Mouse (Mus musculus) layer of hippocampus, postnatal 14 days (tissue): ENCODE measurements around the gene Hmcn2. TPM values are rescaled to one million over a fixed set of nuclear protein-coding genes. Genes with fewer than 3 reads are reported as not detected.

ENCODE experiments used
- DNase-seq, 2 experiments: peaks; one replicate each; pipeline ENCODE4 v3.0.0; 2021 to 2022; ENCODE audit warnings: low spot score in 2 of 2, mixed read lengths in 1 of 2
- total RNA-seq, 2 experiments: library from RNA; stranded (reverse); gene quantifications; 2 replicates each; pipeline ENCODE4 v1.2.3; 2021

The Hmcn2 gene
- total RNA-seq, 2 experiments from 2014 or later: 0.30 to 0.69 TPM

DNA sequence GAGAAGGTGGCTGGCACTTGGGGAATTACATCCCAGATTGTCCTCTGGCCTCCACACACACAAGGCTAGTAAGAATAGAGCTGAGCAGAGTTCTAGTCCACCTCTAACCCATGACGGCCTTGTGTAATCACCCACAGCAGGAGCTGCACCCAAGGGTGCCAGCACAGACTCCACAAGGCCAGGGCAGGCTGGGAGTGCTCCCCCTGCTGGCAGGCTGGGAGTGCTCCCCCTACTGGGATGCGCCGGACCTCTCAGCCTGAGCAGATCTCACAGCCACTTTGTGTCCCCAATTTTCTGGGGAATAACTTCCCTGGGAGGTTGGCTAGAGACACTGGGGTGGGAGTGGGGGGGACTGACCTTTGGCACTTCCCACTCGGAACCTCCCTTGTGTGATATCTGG lies 68.7 kb downstream of the Hmcn2 start:
- DNase-seq: no peak

- no peak for DNase-seq
Observed at GRCm38 (mm10) chr2:31416968-31417367, 102.8 kb downstream of the Hmcn2 start.

- DNase-seq: no peak
Observed at GRCm38 (mm10) chr2:31418021-31418420, 103.8 kb downstream of the Hmcn2 start.

GRCm38 (mm10) chr2:31418571-31418970 lies 104.4 kb downstream of the Hmcn2 start:
- DNase-seq: no peak

DNA sequence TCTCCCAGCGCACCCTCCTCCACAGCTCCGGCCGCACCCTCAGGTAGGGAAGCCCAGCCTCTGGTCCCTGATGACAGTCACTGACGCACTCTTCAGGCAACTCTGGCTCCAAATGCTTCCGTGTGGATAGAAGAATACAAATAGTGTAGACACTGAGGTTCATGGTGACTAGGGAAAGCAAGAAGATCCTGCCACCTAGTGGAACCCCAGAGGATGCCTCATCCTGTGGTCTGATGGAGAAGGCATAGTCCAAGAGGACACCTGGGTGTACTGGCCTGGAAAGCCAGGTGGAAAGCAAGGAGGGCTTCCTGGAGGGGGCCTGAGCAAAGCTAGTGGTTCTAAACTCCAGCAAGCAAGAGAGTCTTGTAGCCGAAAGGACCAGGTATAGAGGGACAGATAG lies 106.7 kb downstream of the Hmcn2 start:
- peak in 1 of 2 experiments; percentile 15 for DNase-seq

DNA sequence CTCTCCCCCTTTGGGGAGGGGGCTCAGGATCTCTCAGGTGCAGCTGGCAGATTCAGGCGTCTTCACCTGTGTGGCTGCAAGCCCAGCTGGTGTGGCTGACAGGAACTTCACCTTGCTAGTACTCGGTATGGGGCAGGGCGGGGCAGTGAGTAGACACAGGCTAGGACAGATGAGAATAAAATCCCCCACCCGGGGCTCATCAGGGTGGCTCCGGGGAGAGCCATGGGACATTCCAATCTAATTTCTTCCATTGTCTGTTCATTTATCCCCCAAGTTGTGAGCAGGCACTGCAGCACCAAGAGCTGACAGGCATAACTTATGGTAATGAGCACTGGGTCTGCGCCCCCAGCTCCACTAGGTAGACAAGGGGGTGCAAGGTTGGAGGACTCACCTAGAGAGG lies 108.4 kb downstream of the Hmcn2 start:
- DNase-seq: no peak

DNA sequence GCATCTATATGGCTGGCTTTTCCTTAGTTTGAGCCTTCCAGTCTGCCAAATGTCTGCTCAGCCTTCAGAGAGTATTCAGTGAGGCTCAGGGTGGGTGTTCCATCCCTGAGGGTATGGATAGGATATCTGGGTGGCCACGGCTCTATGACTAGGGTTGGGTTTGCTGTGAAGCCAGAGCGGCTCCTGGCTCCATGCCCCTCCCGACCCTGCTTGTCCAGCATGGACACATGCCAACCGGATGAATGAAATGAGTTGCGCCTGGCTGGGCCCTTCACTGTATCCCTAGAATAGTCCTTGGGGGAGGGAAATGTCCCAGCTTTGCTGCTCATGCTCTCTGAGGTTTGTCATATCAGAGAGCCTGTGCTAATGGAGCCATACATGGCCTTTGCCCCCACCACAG lies 117.3 kb downstream of the Hmcn2 start:
- DNase-seq: no peak

DNA sequence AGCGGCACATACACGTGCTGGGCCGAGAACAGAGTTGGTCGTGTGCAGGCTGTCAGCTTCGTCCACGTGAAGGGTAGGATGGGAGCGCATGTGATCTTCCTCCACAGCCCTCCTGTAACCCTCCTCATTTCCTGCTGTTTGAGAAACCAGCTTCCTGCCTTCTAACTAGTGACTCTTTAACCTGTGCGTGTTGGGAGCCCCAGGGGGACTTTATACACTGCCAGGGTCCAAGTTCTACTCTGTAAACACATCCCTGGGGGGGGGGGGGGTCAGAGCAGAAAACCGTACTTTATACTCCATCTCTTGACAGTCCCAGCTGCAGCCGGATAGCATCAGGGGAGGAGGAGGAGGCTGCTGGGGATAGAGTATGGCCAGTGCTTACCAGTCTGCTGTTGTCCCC lies 120.5 kb downstream of the Hmcn2 start:
- no peak for DNase-seq

GRCm38 (mm10) chr2:31435567-31435966 lies 121.4 kb downstream of the Hmcn2 start:
- DNase-seq: peak in 1 of 2 experiments; percentile 36

DNA sequence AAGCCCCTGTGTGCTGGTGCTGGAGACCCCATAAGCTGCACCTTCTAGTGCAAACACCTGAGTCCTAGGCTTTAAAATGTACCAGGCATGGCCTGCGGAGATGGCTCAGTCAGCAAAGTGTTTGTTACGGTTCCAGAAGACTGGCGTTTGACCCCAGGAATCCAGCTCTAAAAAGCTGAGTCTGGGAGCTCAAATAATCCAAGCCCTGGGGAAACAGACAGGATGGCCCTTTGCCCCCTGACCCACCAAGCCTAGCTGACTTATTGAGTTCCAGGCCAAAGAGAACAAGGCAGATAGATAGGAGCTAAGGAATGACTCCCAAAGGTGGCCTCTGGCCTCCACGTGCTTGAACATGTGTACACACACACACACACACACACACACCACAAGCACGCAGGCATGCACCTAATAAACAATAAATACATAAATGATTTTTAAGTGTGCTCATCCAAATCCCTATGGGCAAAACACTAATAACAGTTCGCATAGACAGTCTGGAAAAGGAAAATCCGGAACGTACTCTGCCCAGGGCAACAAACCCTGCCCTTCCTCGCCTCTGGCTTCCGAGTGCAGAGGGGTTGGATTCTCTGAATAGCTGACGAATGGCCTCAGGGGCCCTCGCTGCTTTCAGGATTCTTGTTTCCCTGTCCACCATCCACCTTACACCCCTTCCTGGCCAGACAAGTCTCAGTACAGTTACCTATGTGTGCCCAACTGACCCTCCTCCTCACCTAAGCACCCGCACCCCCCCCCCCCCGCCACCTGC lies 123.4 kb downstream of the Hmcn2 start:
- DNase-seq: no peak

DNA sequence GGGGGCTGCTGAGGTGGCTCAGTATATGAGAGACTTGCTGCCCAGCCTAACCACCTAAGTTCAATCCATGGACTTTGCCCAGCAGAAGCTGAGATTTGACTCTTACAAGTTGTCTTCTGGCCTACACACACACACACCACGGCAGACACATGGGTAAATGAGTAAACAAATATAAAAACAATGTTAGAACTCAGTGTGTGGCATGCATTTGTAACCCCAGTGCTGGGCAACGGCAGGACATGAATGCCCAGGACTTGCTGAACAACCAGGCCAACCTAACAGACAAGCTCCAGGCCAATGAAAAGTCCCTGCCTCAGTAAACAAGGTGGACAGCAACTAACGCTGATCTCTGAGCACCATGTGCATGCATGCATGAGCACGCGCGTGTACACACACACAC lies 125.4 kb downstream of the Hmcn2 start:
- DNase-seq: no peak

DNA sequence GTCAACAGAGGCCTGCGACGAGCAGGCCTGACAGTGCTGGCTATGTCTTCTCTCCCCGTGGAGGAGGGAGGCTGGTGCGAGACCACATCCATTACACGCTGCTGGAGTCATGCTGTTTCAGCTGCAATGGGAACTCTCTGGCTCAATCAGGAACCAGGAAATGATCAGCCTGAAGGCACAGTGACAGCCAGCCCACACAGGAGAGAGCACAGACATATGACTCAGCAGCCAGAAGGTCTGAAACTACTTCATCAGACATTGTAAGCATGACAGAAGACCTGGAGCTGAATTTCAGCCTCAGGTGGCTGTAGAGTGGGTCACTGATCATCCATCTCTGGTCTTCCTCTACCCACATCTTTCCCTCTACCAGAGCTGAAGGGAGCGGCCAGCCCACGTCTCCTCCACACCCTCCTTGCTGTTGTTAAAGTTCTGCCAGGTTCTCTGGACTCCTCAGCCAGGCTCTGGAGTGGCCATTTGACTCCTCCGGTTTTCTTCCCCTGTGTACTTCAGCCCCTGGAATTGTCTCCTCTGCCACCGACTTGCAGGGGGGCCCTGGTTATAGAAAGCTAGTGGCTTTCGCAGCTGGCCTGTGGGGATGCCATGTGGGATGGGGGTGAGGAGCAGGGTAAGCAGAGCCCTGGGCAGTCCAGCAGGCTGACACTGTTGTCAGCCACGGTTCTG lies 128.4 kb downstream of the Hmcn2 start:
- peak; percentile 23 to 44 for DNase-seq

- DNase-seq: no peak
Observed at GRCm38 (mm10) chr2:31446036-31446435, 131.8 kb downstream of the Hmcn2 start.

DNA sequence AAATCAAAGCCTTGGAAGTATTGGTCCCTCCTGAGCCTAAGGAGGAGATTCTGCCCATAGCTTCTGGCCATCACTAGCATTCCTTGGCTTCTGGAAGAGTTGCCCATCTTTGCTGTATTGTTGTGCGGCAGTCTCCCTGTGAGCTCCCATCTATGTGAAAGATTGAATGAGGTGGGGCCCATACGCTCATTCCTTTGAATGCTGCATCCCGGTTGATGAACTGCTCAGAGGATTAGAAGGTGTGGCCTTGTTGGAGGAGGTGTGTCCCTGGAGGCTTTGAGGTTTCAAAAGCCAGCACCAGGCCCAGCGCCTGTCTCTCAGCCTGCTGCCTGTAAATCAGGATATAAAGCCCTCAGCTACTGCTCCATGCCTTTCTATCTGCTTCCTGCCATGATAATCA lies 132.2 kb downstream of the Hmcn2 start:
- no peak for DNase-seq

DNA sequence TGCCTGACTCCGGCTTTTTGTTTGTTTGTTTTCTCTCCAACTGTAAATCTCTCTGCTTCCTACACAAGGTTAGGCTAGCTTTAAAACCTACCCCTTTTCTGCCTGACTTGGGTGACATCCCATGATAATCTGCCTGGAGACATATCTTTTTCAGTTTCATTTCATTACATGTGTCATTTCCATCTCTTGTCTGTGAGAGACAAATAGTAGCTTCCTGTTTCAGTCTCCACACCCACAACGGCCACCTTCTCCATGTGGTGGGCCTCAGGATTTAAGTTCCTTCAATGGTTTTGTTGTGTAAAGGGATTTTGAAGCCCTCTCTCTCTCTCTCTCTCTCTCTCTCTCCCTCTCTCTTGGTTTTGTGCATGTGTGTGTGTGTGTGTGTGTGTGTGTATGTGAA lies 133.3 kb downstream of the Hmcn2 start:
- DNase-seq: no peak

DNA sequence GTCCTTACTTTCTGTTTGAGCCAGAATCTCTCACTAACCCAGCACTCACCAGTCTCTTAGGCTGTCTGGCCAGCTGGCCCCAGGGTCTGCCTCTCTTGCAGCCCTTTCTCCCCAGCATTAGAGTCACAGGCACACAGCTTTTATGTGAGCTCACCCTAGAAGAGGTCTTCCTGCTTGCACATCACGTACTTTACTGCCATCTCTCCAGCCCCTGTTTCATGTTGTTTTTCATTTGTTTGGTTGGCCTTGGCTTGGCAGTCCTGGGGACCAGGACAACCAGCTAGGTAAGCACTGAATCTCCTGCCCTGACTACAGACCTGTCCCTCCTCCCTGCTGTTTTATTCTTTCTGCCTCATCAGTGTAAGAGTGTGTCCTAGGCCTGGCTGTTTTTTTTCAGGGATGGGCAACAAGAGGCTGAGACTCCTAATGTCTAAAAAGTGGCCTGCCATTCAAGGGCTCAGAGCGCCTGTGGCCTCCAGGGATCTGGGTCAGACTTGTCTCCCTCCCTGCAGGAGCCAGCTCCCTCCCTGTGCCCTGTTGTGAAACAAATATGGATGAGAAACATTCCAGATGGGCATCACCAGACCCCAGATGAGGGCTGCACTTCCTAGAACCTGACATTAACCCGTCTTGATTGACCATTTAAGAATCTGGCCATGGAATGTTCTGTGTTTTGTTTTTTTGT lies 134.7 kb downstream of the Hmcn2 start:
- peak in 1 of 2 experiments; percentile 23 for DNase-seq

DNA sequence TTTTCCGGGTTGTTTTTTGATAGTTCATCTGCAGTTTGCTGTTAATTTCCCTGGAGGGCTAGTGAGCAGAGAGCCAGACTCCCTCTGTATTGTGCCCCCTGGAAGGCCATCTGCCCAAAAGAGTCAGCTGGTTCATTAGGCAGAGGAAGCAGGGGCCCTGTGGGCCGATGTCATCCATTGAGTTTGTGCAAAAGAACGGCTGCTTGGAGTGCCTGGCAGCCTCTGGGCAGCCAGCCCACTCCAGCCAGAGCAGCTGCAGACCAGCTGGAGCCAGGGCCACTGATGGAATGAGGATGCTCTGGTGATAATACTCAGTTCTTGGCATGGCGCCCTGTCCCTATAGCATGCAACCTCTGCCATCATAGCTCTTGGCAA lies 135.2 kb downstream of the Hmcn2 start:
- DNase-seq: peak; percentile 65 to 82

DNA sequence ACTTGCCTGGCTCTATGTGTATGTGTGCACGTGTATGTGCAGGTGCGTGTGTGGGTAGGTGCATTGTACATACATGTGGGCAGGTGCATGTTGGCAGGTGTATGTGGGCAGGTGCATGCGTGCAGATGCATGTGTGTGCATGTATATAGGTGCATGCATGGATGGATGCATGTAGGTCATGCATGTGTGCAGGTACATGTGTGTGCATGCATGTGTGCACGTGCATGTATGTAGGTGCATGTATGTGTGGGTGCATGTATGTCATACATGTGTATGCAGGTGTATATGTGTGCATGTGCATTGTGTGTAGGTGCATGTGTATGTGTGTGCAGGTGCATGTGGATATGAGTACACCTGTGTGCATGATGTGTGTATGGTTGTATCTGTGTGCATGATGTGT lies 135.7 kb downstream of the Hmcn2 start:
- DNase-seq: no peak

GRCm38 (mm10) chr2:31450661-31451060 lies 136.4 kb downstream of the Hmcn2 start:
- no peak for DNase-seq

- no peak for DNase-seq
Observed at GRCm38 (mm10) chr2:31451530-31451929, 137.3 kb downstream of the Hmcn2 start.

DNA sequence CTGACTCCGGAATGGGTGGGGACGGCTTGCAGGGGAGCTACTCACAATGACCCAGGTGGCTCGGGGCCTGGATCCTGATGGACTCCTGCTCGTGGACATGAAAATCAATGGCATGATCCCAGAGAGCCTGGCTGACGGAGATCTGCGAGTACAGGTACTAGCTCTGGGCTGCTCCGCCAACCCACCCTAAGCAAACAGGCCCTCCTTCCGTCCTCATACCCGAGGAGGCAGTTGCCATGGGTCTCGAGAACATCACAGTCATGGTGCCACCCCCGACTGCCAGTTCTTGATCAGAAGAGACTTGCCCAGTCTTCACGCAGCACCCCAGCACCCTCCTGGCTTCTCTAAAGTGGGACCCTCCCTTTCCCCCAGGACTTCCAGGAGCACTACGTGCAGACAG lies 138.8 kb downstream of the Hmcn2 start:
- DNase-seq: no peak

- DNase-seq: no peak
Observed at GRCm38 (mm10) chr2:31453559-31454177, 139.5 kb downstream of the Hmcn2 start.
